Mouse (Mus musculus): ENCODE measurements around the gene Mrpl46. TPM values are rescaled to one million over a fixed set of nuclear protein-coding genes. Genes with fewer than 3 reads are reported as not detected.

The Mrpl46 gene
- polyA plus RNA-seq, 1 experiment from 2014 or later = 66.1 TPM

- in situ Hi-C loops (cut with MboI; ENCODE audit: low pct_unique_long_range_greater_than_20kb) = loop anchor here (10.0 to 25.0 kb wide), 3 partner anchors 114 to 707 kb away; no protein-coding TSS in a partner anchor
- ChIA-PET CTCF (interaction anchor here (0.9 to 4.1 kb wide), 2 partner anchors 173 to 185 kb away, joined by 4 to 33 read pairs; no protein-coding TSS in a partner anchor), POLR2A (no interaction called here)
- ATAC-seq (peak; percentile 90), DNase-seq (ENCODE audit: low read depth, low spot score) (peak; percentile 65)
- no peaks in the 10 kb centered on the region for H3K27me3 ChIP-seq
- TF ChIP-seq CTCF (IDR thresholded peaks at IDR 0.05) = no peak
These were observed 14.2 kb downstream of the Mrpl46 start for GRCm38 (mm10) chr7:78769075-78769652.

GRCm38 (mm10) chr7:78767929-78768531, 15.3 kb downstream of the Mrpl46 start:
- DNase-seq (ENCODE audit: low read depth, low spot score) = no peak
- in situ Hi-C loops (cut with MboI; ENCODE audit: low pct_unique_long_range_greater_than_20kb) = loop anchor here (10.0 to 25.0 kb wide), 3 partner anchors 113 to 706 kb away; no protein-coding TSS in a partner anchor
- ChIA-PET POLR2A (interaction anchor here (0.6 kb wide), 1 partner anchor 381 kb away, joined by 3 read pairs; no protein-coding TSS in a partner anchor), CTCF (interaction anchor here (0.7 to 4.1 kb wide), 3 partner anchors 162 to 184 kb away, joined by 3 to 33 read pairs (median 4); no protein-coding TSS in a partner anchor)
- H3K27me3 ChIP-seq = no peaks in the 10 kb centered on the region
- no peak for TF ChIP-seq CTCF (IDR thresholded peaks at IDR 0.05)
- ATAC-seq = no peak

- peak; percentile 91 for TF ChIP-seq CTCF (IDR thresholded peaks at IDR 0.05)
- CTCF ChIA-PET = interaction anchor here (0.6 to 4.1 kb wide), 13 partner anchors 9 to 958 kb away, joined by 3 to 33 read pairs (median 6); no protein-coding TSS in a partner anchor
These were observed 17.2 kb downstream of the Mrpl46 start for GRCm38 (mm10) chr7:78766019-78766683.

GRCm38 (mm10) chr7:78765215-78765631, 18.1 kb downstream of the Mrpl46 start:
- peak; percentile 26 for TF ChIP-seq CTCF (IDR thresholded peaks at IDR 0.05)
- no peak for ATAC-seq
- in situ Hi-C loops (cut with MboI; ENCODE audit: low pct_unique_long_range_greater_than_20kb) = loop anchor here (10.0 to 25.0 kb wide), 3 partner anchors 110 to 703 kb away; no protein-coding TSS in a partner anchor
- ChIA-PET CTCF (interaction anchor here (1.1 to 4.1 kb wide), 6 partner anchors 8 to 175 kb away, joined by 4 to 33 read pairs (median 7); no protein-coding TSS in a partner anchor), POLR2A (no interaction called here)
- no peaks in the 10 kb centered on the region for H3K27me3 ChIP-seq
- no peak for DNase-seq (ENCODE audit: low read depth, low spot score)

More at GRCm38 (mm10) chr7:78766019-78766683, 17.2 kb downstream of the Mrpl46 start:
- ATAC-seq = peak; percentile 60
- POLR2A ChIA-PET = no interaction called here
- no peak for DNase-seq (ENCODE audit: low read depth, low spot score)
- in situ Hi-C loops (cut with MboI; ENCODE audit: low pct_unique_long_range_greater_than_20kb) = loop anchor here (10.0 to 25.0 kb wide), 3 partner anchors 111 to 704 kb away; no protein-coding TSS in a partner anchor
- H3K27me3 ChIP-seq = no peaks in the 10 kb centered on the region

GRCm38 (mm10) chr7:78763801-78764200, 19.5 kb downstream of the Mrpl46 start:
- DNase-seq (ENCODE audit: low read depth, low spot score) (no peak), ATAC-seq (no peak)
- CTCF ChIA-PET = interaction anchor here (2.0 kb wide), 1 partner anchor 10 kb away, joined by 4 read pairs; no protein-coding TSS in a partner anchor
- POLR2A ChIA-PET = no interaction called here
- no peak for TF ChIP-seq CTCF (IDR thresholded peaks at IDR 0.05)
- in situ Hi-C loops (cut with MboI; ENCODE audit: low pct_unique_long_range_greater_than_20kb) = loop anchor here (10.0 to 25.0 kb wide), 3 partner anchors 109 to 702 kb away; no protein-coding TSS in a partner anchor
- H3K27me3 ChIP-seq = no peaks in the 10 kb centered on the region

- no peak for TF ChIP-seq CTCF (IDR thresholded peaks at IDR 0.05)
- ATAC-seq (no peak), DNase-seq (ENCODE audit: low read depth, low spot score) (no peak)
- peaks cover 2% of the 10 kb centered on the region for H3K27me3 ChIP-seq
- in situ Hi-C loops (cut with MboI; ENCODE audit: low pct_unique_long_range_greater_than_20kb) = loop anchor here (10.0 to 25.0 kb wide), 2 partner anchors 692 to 1620 kb away; no protein-coding TSS in a partner anchor
- POLR2A ChIA-PET = no interaction called here
- CTCF ChIA-PET = no interaction called here
These were observed 28.8 kb downstream of the Mrpl46 start for GRCm38 (mm10) chr7:78754458-78755000.

GRCm38 (mm10) chr7:78753752-78754457, 29.4 kb downstream of the Mrpl46 start:
- in situ Hi-C loops (cut with MboI; ENCODE audit: low pct_unique_long_range_greater_than_20kb) = loop anchor here (10.0 to 25.0 kb wide), 2 partner anchors 692 to 1619 kb away; no protein-coding TSS in a partner anchor
- no peak for ATAC-seq
- DNase-seq (ENCODE audit: low read depth, low spot score) = no peak
- CTCF ChIA-PET = interaction anchor here (1.0 kb wide), 1 partner anchor 11 kb away, joined by 4 read pairs; no protein-coding TSS in a partner anchor
- POLR2A ChIA-PET = no interaction called here
- peaks cover 2% of the 10 kb centered on the region for H3K27me3 ChIP-seq
- no peak for TF ChIP-seq CTCF (IDR thresholded peaks at IDR 0.05)

GRCm38 (mm10) chr7:78752961-78753360, 30.4 kb downstream of the Mrpl46 start:
- CTCF ChIA-PET = interaction anchor here (1.0 kb wide), 1 partner anchor 12 kb away, joined by 4 read pairs; no protein-coding TSS in a partner anchor
- POLR2A ChIA-PET = no interaction called here
- ATAC-seq (no peak), DNase-seq (ENCODE audit: low read depth, low spot score) (no peak)
- TF ChIP-seq CTCF (IDR thresholded peaks at IDR 0.05) = no peak
- in situ Hi-C loops (cut with MboI; ENCODE audit: low pct_unique_long_range_greater_than_20kb) = loop anchor here (10.0 to 25.0 kb wide), 2 partner anchors 691 to 1618 kb away; no protein-coding TSS in a partner anchor
- H3K27me3 ChIP-seq = peaks cover 2% of the 10 kb centered on the region

- no peak for TF ChIP-seq CTCF (IDR thresholded peaks at IDR 0.05)
- CTCF ChIA-PET = interaction anchor here (1.1 kb wide), 1 partner anchor 147 kb away, joined by 3 read pairs; no protein-coding TSS in a partner anchor
- in situ Hi-C loops (cut with MboI; ENCODE audit: low pct_unique_long_range_greater_than_20kb) = no loop called here
- no peak for DNase-seq (ENCODE audit: low read depth, low spot score)
- POLR2A ChIA-PET = interaction anchor here (0.6 kb wide), 1 partner anchor 389 kb away, joined by 3 read pairs; no protein-coding TSS in a partner anchor
- H3K27me3 ChIP-seq = no peaks in the 10 kb centered on the region
- no peak for ATAC-seq
These were observed 39.5 kb downstream of the Mrpl46 start for GRCm38 (mm10) chr7:78743731-78744385.
